Mouse (Mus musculus): ENCODE data around the gene Cfhr1.

Gene Cfhr1

GRCm38 (mm10) chr1:139560024-139560423 lies at the start of gene Cfhr1:
Gene Cfhr1 (minus strand): TSS chr1:139560272.
- no peak for DNase-seq

DNA sequence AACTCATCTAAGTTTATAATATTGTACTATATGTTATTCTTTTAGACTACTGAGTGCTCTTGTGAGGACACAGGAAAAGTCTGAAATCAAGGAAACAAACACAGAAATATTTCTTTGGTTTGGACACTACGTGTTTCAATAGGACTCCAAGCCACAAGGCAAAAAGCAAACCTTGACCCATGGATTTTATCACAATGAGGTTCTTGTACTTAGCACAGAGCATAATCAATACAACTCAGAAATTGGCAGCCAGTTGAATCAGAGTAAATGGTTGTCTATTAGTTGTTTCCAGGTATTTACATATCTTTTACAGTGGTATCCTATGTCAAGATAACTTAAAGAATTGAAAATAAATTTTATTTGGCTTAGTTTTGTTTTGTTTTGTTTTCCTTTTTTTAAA lies 8.8 kb downstream of the Cfhr1 start:
- DNase-seq, result no peak

DNA sequence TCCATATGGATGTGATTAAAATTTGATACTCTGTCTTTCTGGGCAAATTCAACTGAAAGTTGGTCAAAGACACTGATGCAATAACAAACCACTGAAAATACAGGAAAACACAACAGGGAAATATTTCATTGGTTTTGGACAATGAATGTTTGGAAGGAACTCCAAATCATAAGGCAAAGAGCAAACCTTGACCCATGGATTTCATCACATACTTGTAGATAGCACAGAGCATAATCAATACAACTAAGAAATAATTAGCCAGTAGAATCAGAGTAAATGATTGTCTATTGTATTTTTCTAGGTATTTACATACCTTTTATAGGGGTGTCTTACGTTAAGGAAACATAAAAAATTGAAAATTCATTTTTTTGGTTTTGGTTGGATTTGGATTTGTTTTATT lies 11.5 kb downstream of the Cfhr1 start:
- no peak for DNase-seq

DNA sequence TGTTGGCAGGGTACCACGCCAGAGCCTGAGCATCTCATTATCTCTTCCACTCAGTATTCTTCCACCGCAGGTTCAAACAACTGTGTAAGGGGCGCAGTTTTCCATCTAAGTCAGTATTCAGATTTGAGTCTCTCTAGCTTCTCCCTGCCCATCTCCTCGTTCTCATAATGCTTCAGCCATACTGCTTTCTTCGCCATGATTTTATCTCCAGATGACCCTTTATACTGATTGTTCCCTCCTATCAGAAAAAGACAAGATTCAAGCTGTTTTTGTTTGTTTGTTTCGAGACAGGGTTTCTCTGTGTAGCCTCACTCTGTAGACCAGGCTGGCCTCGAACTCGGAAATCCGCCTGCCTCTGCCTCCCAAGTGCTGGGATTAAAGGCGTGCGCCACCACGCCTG lies 45.5 kb downstream of the Cfhr1 start:
- DNase-seq, result no peak

DNA sequence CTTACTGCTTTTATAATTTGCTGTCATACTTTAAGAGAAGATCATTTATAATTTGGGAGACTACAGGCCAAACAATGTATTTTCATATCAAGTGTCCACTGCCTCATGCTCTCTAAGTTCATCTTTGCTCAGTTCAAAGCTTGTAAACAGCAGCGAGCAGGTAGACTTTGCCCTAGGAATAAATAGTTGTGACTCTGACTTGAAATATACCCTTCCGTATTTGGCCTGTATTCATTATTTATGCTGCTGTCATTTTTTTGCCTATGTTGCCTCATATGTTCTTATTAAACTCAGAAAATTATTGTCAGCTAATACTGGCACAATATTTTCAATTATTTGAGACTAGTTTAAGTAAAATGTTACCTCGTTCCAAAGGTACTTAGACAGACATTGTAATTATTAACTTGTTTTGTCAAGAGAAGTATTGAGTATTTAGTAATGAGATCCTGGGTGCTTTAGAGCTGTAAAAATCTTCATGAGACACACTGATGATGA lies 58.8 kb downstream of the Cfhr1 start, which contains the start of gene F13b:
Gene F13b, plus strand, starts transcription at position 445 of the 495 bp plus-strand sequence.
- DNase-seq, result no peak

DNA sequence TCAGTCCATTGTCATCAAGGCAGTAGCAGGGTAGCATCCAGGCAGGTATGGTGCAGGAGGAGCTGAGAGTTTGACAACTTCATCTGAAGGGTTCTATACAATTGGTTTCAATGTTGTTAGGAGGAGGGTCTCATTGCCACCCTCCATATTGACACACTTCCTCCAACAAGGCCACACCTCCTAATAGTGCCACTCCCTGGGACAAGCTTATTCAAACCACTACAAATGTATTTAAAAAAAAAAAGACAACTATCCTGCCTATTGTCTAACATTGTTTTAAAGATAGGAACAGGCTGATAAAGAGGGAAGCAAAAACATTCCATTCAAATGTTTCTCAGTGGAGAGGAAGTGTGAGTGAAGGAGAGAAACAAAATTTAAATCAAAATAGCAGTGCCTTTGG lies 60.3 kb downstream of the Cfhr1 start:
- DNase-seq, result no peak

Measured in thymus, postnatal 4 days (tissue).